1 mouse cellular context compared by ENCODE assay signal in the genomic region with DNA sequence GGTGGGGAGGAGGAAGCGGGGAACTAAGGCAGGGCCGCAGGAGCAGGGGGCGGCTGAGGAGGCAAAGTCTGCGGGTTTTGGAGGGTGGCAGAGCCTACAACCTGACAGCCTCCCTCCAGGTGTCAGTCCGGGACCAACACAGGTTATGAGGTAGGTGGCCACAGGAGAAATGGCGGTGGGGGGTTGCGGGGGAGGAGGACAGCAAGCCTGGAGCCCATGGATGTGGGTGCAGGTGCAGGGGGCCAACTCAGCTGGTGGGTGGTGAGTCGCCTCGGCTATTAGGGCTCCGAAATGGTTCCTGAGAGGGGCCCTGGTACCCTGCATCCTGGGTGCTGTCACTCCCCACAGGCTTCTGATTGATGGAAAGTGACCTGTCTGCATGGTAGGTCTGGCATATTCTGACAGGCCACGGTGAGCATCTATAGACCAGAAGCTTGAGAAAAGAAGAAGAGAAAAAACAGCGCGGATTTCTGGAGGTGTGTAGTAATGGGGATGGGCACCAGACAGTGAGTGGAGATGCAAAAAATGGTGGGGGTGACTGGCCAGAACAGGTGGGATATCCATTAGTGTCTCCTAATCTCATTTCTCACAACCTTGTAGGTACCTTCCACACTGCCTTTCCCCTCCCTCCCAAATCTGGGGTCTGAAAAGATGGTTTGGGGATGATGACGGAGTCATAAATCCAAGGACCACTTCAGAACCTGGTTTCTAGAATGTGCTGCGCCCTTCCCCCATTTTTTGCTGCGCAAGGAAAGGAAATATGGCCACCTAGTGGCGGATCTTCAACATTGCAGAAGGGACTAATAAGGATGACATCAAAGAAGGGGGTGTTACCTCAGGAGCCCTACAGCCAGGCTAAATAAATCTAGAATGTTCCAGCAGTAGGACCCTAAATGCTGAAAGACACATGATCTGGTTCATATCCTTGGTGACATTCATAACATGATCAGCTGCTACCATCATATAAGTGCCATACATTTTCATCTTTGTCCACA.
A peak's percentile ranks its signal among the peaks of the same experiment; 100 is the strongest.
TF ChIP-seq lines count a peak whose summit lies in the region.

No protein-coding gene starts in this region.

TF ChIP-seq in CH12.LX, 34 proteins besides CTCF, POLR2A, EP300 and RAD21:
- 0 out of 2 replicates have a peak, but pooled peaks have one; percentile 13 for TF ChIP-seq SMC3 (IDR thresholded peaks at IDR 0.05; ENCODE audit: low read depth, low read length)
- peak; percentile 17; the same call in 1 of the 2 replicates for TF ChIP-seq CHD2 (IDR thresholded peaks at IDR 0.05; ENCODE audit: low read length)
